Mouse (Mus musculus): ENCODE measurements around the gene Lsmem1. TPM values are rescaled to one million over a fixed set of nuclear protein-coding genes. Genes with fewer than 3 reads are reported as not detected.
A peak's percentile ranks its signal among the peaks of the same experiment; 100 is the strongest.

Gene Lsmem1
- polyA plus RNA-seq, 1 experiment = 2.0 TPM

DNA sequence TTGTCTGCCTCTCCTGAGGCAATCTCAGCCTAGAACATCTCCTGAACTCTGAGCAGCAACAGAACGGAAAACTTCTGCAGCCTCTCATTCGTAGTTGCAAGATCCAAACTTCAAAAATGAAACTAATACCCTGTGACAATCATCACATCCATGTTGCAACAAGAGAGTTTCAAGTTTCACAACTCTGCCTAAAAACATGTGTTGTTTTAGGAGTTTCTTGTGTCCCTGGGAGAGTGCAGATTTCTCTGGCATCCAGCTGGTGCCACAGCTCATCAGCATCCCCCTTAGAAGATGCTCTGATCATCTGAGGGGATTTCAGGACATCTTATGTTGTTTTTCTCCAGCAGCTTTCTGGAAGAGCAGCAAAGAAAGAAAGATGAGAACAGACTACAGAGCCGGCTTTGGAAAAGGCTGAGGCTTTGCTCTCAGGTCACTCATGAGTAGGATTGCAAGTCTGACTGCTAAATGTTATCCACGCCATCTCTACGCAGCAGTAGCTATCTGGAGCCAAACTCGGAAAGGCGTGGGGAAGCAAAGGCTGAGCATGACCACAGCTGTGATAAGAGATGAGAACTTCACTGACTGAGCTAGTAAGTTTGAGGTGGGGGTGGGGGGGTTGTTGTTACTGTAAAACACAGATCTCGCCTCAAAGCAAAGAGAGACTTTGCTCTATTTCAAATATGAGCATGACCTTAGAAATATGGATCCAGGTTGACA, 46.8 kb downstream of the Lsmem1 start:
- no peaks in the 10 kb centered on the region for H3K27me3 ChIP-seq (ENCODE audit: control insufficient read depth, insufficient read depth, low read length)
- 82% methylated on average over 8 of the region's 8 CpGs for WGBS
- TF ChIP-seq CTCF (IDR thresholded peaks at IDR 0.05; ENCODE audit: borderline replicate concordance, insufficient read depth, low read depth, low read length) (no peak), POLR2A (IDR thresholded peaks at IDR 0.05; ENCODE audit: borderline replicate concordance, insufficient read depth, low read length) (no peak)
- H3K4me3 ChIP-seq (replicated peaks; ENCODE audit: insufficient read depth, low read depth, low read length) = no peak overlapping the region
- DNase-seq = no peak
- H3K4me1 ChIP-seq (ENCODE audit: control insufficient read depth, insufficient read depth, low read length) = no peaks in the 10 kb centered on the region
- no peak overlapping the region for H3K27ac ChIP-seq (ENCODE audit: insufficient read depth, low read length)

DNA sequence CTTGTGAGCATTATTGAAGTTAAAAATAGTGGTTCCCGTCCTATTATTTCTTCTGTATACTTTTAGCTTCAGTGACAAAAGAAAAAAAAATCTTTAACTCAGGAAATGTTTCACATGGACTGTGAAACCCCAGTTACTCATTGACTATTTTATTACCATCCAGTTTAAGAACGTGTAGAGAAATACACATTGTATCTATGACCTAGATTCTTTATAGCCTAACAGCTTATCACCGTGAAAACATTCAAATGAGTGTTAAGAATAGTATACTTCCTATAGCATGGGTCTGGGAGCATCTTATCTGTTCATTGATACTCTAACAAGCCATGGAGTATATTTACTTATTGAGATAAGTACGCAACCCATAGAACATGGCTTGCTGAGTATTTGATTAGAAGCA, 52.0 kb downstream of the Lsmem1 start:
- H3K4me3 ChIP-seq (replicated peaks; ENCODE audit: insufficient read depth, low read depth, low read length) = no peak overlapping the region
- TF ChIP-seq CTCF (IDR thresholded peaks at IDR 0.05; ENCODE audit: borderline replicate concordance, insufficient read depth, low read depth, low read length) (no peak), POLR2A (IDR thresholded peaks at IDR 0.05; ENCODE audit: borderline replicate concordance, insufficient read depth, low read length) (no peak)
- no peak for DNase-seq
- H3K27ac ChIP-seq (ENCODE audit: insufficient read depth, low read length) = no peak overlapping the region
- no peaks in the 10 kb centered on the region for H3K27me3 ChIP-seq (ENCODE audit: control insufficient read depth, insufficient read depth, low read length)
- no peaks in the 10 kb centered on the region for H3K4me1 ChIP-seq (ENCODE audit: control insufficient read depth, insufficient read depth, low read length)
- WGBS = 92% methylated on average over 4 of the region's 4 CpGs

- H3K27ac ChIP-seq (ENCODE audit: insufficient read depth, low read length) = no peak overlapping the region
- no peaks in the 10 kb centered on the region for H3K27me3 ChIP-seq (ENCODE audit: control insufficient read depth, insufficient read depth, low read length)
- no peak for TF ChIP-seq POLR2A (IDR thresholded peaks at IDR 0.05; ENCODE audit: borderline replicate concordance, insufficient read depth, low read length)
- TF ChIP-seq CTCF (IDR thresholded peaks at IDR 0.05; ENCODE audit: borderline replicate concordance, insufficient read depth, low read depth, low read length) = no peak
- 80% methylated on average over 5 of the region's 5 CpGs for WGBS
- no peaks in the 10 kb centered on the region for H3K4me1 ChIP-seq (ENCODE audit: control insufficient read depth, insufficient read depth, low read length)
- no peak for DNase-seq
- no peak overlapping the region for H3K4me3 ChIP-seq (replicated peaks; ENCODE audit: insufficient read depth, low read depth, low read length)
Measured at GRCm38 (mm10) chr12:40146510-40146909, 52.8 kb downstream of the Lsmem1 start.

GRCm38 (mm10) chr12:40140706-40141105, 58.6 kb downstream of the Lsmem1 start:
- TF ChIP-seq POLR2A (IDR thresholded peaks at IDR 0.05; ENCODE audit: borderline replicate concordance, insufficient read depth, low read length) (no peak), CTCF (IDR thresholded peaks at IDR 0.05; ENCODE audit: borderline replicate concordance, insufficient read depth, low read depth, low read length) (no peak)
- no peaks in the 10 kb centered on the region for H3K4me1 ChIP-seq (ENCODE audit: control insufficient read depth, insufficient read depth, low read length)
- H3K4me3 ChIP-seq (replicated peaks; ENCODE audit: insufficient read depth, low read depth, low read length) = no peak overlapping the region
- no peak for DNase-seq
- H3K27ac ChIP-seq (ENCODE audit: insufficient read depth, low read length) = no peak overlapping the region
- WGBS = 85% methylated on average over 5 of the region's 5 CpGs
- no peaks in the 10 kb centered on the region for H3K27me3 ChIP-seq (ENCODE audit: control insufficient read depth, insufficient read depth, low read length)

- Histone ChIP-seq H3K27ac (ENCODE audit: insufficient read depth, low read length) (no peak overlapping the region), H3K4me1 (ENCODE audit: control insufficient read depth, insufficient read depth, low read length) (no peaks in the 10 kb centered on the region), H3K4me3 (replicated peaks; ENCODE audit: insufficient read depth, low read depth, low read length) (no peak overlapping the region), H3K27me3 (ENCODE audit: control insufficient read depth, insufficient read depth, low read length) (no peaks in the 10 kb centered on the region)
- 88% methylated on average over 8 of the region's 8 CpGs for WGBS
- DNase-seq = no peak
- TF ChIP-seq CTCF (IDR thresholded peaks at IDR 0.05; ENCODE audit: borderline replicate concordance, insufficient read depth, low read depth, low read length) (no peak), POLR2A (IDR thresholded peaks at IDR 0.05; ENCODE audit: borderline replicate concordance, insufficient read depth, low read length) (no peak)
Measured at GRCm38 (mm10) chr12:40139484-40140245, 59.6 kb downstream of the Lsmem1 start.

- Histone ChIP-seq H3K4me3 (replicated peaks; ENCODE audit: insufficient read depth, low read depth, low read length) (no peak overlapping the region), H3K27me3 (ENCODE audit: control insufficient read depth, insufficient read depth, low read length) (peaks cover 3% of the 10 kb centered on the region; the same call in 1 of the 2 replicates), H3K4me1 (ENCODE audit: control insufficient read depth, insufficient read depth, low read length) (no peaks in the 10 kb centered on the region; the same call in 1 of the 2 replicates), H3K27ac (ENCODE audit: insufficient read depth, low read length) (no peak overlapping the region)
- no peak for DNase-seq
- 45% methylated on average over 11 of the region's 11 CpGs for WGBS
- no peak for TF ChIP-seq CTCF (IDR thresholded peaks at IDR 0.05; ENCODE audit: borderline replicate concordance, insufficient read depth, low read depth, low read length)
- no peak for TF ChIP-seq POLR2A (IDR thresholded peaks at IDR 0.05; ENCODE audit: borderline replicate concordance, insufficient read depth, low read length)
Measured at GRCm38 (mm10) chr12:40134529-40134928, 64.8 kb downstream of the Lsmem1 start.

GRCm38 (mm10) chr12:40133573-40134271, 65.6 kb downstream of the Lsmem1 start, which contains the start of gene Scin:
Gene Scin (minus strand): TSS chr12:40134228.
- DNase-seq = peak in 1 of 2 experiments; percentile 14
- H3K27ac ChIP-seq (ENCODE audit: insufficient read depth, low read length) = no peak within 1 kb of the TSS

More at GRCm38 (mm10) chr12:40133573-40134271, 65.6 kb downstream of the Lsmem1 start, which contains the start of gene Scin:
- 1% methylated on average over 39 of the region's 39 CpGs for WGBS
- Histone ChIP-seq H3K4me3 (replicated peaks; ENCODE audit: insufficient read depth, low read depth, low read length) (no peak within 1 kb of the TSS), H3K27me3 (ENCODE audit: control insufficient read depth, insufficient read depth, low read length) (peaks cover 3% of the 10 kb centered on the region; the same call in 1 of the 2 replicates), H3K4me1 (ENCODE audit: control insufficient read depth, insufficient read depth, low read length) (no peaks in the 10 kb centered on the region; the same call in 1 of the 2 replicates)
- TF ChIP-seq POLR2A (IDR thresholded peaks at IDR 0.05; ENCODE audit: borderline replicate concordance, insufficient read depth, low read length) (no peak), CTCF (IDR thresholded peaks at IDR 0.05; ENCODE audit: borderline replicate concordance, insufficient read depth, low read depth, low read length) (no peak)

Measured in cerebellum, adult 2 months (tissue).